Comparison of ENCODE assay signal across 8 mouse cellular contexts in the genomic region with DNA sequence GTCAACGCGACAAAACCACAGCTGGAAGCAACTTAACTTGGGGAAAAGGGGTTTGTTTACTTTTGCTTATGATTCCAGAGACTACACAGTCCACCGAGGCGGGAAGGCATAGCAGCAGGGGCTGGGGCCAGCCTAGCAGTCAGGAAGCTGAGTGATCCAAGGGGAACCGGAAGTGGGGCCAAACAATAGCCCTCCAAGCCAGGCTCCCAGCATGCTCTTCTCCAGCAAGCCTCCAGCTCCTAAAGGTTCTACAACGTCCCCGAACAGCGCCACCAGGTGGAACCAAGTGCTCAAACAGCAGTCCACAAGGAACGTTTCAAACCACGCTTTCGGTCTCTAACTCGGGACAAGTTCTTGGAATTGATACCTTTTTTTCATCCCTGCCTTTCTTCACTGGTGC. TPM values are rescaled to one million over a fixed set of nuclear protein-coding genes. Genes with fewer than 3 reads are reported as not detected.
DNase-seq lines count a peak whose midpoint lies in the region; ATAC-seq and TF ChIP-seq lines count a peak whose summit lies in the region.

No protein-coding gene starts in this region.

- no peak for ATAC-seq in kidney, embryonic 16.5 days (ENCODE audit: low FRiP score, low TSS enrichment)
- peak; percentile 18; the same call in 1 of the 2 replicates for ATAC-seq in lung, embryonic 16.5 days (ENCODE audit: low read depth)

- peak; percentile 88 to 97 (median 95) for TF ChIP-seq CTCF in MEL (IDR thresholded peaks at IDR 0.05 in 2 of 3, conservative IDR thresholded peaks at IDR 0.05 in 1 of 3; ENCODE audit: control insufficient read depth in 1 of 3, insufficient read depth in 1 of 3, low read depth in 2 of 3, low read length in 3 of 3, poor library complexity in 1 of 3, severe bottlenecking in 1 of 3)

- H3K79me2 ChIP-seq in MEL (ENCODE audit: control insufficient read depth, insufficient read depth, low read length, poor library complexity) = peaks cover 57% of the 10 kb centered on the region

- peaks cover 0 to 37% of the 10 kb centered on the region in 2 experiments; a peak in 2 of 4 replicates for H3K36me3 ChIP-seq in MEL (ENCODE audit: control insufficient read depth in 1 of 2, insufficient read depth in 2 of 2, low read length in 2 of 2)
- H3K36me3 ChIP-seq in kidney, embryonic 16.5 days (ENCODE audit: insufficient read depth, low read length) = no peaks in the 10 kb centered on the region
- no peaks in the 10 kb centered on the region for H3K36me3 ChIP-seq in lung, embryonic 16.5 days (ENCODE audit: control insufficient read depth, insufficient read depth, low read length)

- no peaks in the 10 kb centered on the region for H3K27me3 ChIP-seq in MEL (ENCODE audit: control insufficient read depth in 1 of 2, insufficient read depth in 2 of 2, low read length in 2 of 2)
- no peaks in the 10 kb centered on the region for H3K27me3 ChIP-seq in kidney, embryonic 16.5 days (ENCODE audit: insufficient read depth, low read length)
- H3K27me3 ChIP-seq in lung, embryonic 16.5 days (ENCODE audit: control insufficient read depth, insufficient read depth, low read depth, low read length) = no peaks in the 10 kb centered on the region

- peaks cover 12 to 28% of the 10 kb centered on the region in 2 experiments for H3K4me1 ChIP-seq in MEL (ENCODE audit: control insufficient read depth in 1 of 2, insufficient read depth in 2 of 2, low read length in 2 of 2)
- H3K4me1 ChIP-seq in kidney, embryonic 16.5 days (ENCODE audit: insufficient read depth, low read length) = peaks cover 44% of the 10 kb centered on the region
- H3K4me1 ChIP-seq in lung, embryonic 16.5 days (replicated peaks; ENCODE audit: control insufficient read depth, insufficient read depth, low read length) = peaks cover 30% of the 10 kb centered on the region

- 69% methylated on average over 12 of the region's 12 CpGs for WGBS in kidney, embryonic 16.5 days
- WGBS in lung, embryonic 16.5 days = 44% methylated on average over 12 of the region's 12 CpGs

- peak overlapping the region; percentile 63; the same call in 1 of the 2 replicates for H3K4me2 ChIP-seq in kidney, embryonic 16.5 days (replicated peaks; ENCODE audit: low read depth, low read length)
- peak overlapping the region; percentile 73 for H3K4me2 ChIP-seq in lung, embryonic 16.5 days (ENCODE audit: low read depth, low read length)

- peak overlapping the region; percentile 73 for H3K9ac ChIP-seq in MEL (ENCODE audit: control insufficient read depth, low read depth, low read length, poor library complexity, severe bottlenecking)
- H3K9ac ChIP-seq in kidney, embryonic 16.5 days (replicated peaks; ENCODE audit: low read length) = 0 out of 2 replicates have a peak overlapping the region, but pooled peaks have one; percentile 0
- peak overlapping the region; percentile 29; the same call in 1 of the 2 replicates for H3K9ac ChIP-seq in lung, embryonic 16.5 days (ENCODE audit: low read length)

- DNase-seq in B cell, adult 2 months = peak; percentile 81 to 83
- DNase-seq in MEL (ENCODE audit: low read depth, low spot score) (peak; percentile 98), MN1 (ENCODE audit: low spot score) (no peak)
- peak; percentile 61 for DNase-seq in cerebellum, adult 9-10 months
- peak; percentile 82 to 88 for DNase-seq in heart, adult 9 months (ENCODE audit: low spot score in 2 of 2)
- peak; percentile 72 for DNase-seq in skeletal muscle tissue, adult 2 months (ENCODE audit: low read depth, low spot score)

- peak overlapping the region; percentile 77 for H3K27ac ChIP-seq in MEL (ENCODE audit: control insufficient read depth, low read depth, low read length)
- peak overlapping the region; percentile 29 for H3K27ac ChIP-seq in kidney, embryonic 16.5 days (ENCODE audit: low read length)
- peak overlapping the region; percentile 68 for H3K27ac ChIP-seq in lung, embryonic 16.5 days (ENCODE audit: low read length)

- no peaks in the 10 kb centered on the region for H3K9me3 ChIP-seq in MEL (replicated peaks; ENCODE audit: insufficient read depth, low read length)
- H3K9me3 ChIP-seq in kidney, embryonic 16.5 days (ENCODE audit: low read length) = no peaks in the 10 kb centered on the region
- no peaks in the 10 kb centered on the region for H3K9me3 ChIP-seq in lung, embryonic 16.5 days (ENCODE audit: control insufficient read depth, low read length)

- peak; percentile 47 for TF ChIP-seq RAD21 in MEL (IDR thresholded peaks at IDR 0.05; ENCODE audit: low read depth, low read length)

- TF ChIP-seq POLR2A in MEL (IDR thresholded peaks at IDR 0.05; ENCODE audit: control insufficient read depth in 1 of 2, insufficient read depth in 1 of 2, low read depth in 1 of 2, low read length in 2 of 2, poor library complexity in 1 of 2) = peak in 1 of 2 experiments; percentile 73; a peak in 3 of 4 replicates

- peak in 1 of 2 experiments; percentile 23; a peak in 1 of 4 replicates for TF ChIP-seq EP300 in MEL (IDR thresholded peaks at IDR 0.05; ENCODE audit: low read depth in 1 of 2, low read length in 2 of 2)

- peak overlapping the region; percentile 75 to 88 for H3K4me3 ChIP-seq in MEL (ENCODE audit: control insufficient read depth in 1 of 2, insufficient read depth in 1 of 2, low read depth in 2 of 2, low read length in 2 of 2)
- H3K4me3 ChIP-seq in kidney, embryonic 16.5 days (ENCODE audit: low read length) = no peak overlapping the region
- peak overlapping the region; percentile 25 for H3K4me3 ChIP-seq in lung, embryonic 16.5 days (ENCODE audit: low read length)

TF ChIP-seq in MEL, 35 proteins besides CTCF, POLR2A, EP300 and RAD21:
- TF ChIP-seq MEF2A (IDR thresholded peaks at IDR 0.05; ENCODE audit: extremely low read depth, insufficient replicate concordance, low read depth, low read length, poor library complexity, severe bottlenecking) (no peak), SIN3A (IDR thresholded peaks at IDR 0.05; ENCODE audit: low read length) (peak; percentile 90), ETS1 (IDR thresholded peaks at IDR 0.05; ENCODE audit: low read depth, low read length) (peak; percentile 61), SMC3 (IDR thresholded peaks at IDR 0.05; ENCODE audit: low read depth, low read length) (peak; percentile 80), ELF1 (IDR thresholded peaks at IDR 0.05; ENCODE audit: low read depth, low read length) (peak; percentile 93), TAL1 (IDR thresholded peaks at IDR 0.05; ENCODE audit: low read length) (no peak), HCFC1 (IDR thresholded peaks at IDR 0.05; ENCODE audit: low read depth, low read length) (peak; percentile 87), TBP (IDR thresholded peaks at IDR 0.05; ENCODE audit: low read depth, low read length) (peak; percentile 90), NELFE (IDR thresholded peaks at IDR 0.05; ENCODE audit: low read depth, low read length) (peak; percentile 75), E2F4 (IDR thresholded peaks at IDR 0.05; ENCODE audit: borderline replicate concordance, low read depth, low read length) (peak; percentile 68; the same call in 1 of the 2 replicates), TCF12 (IDR thresholded peaks at IDR 0.05; ENCODE audit: low read depth, low read length) (peak; percentile 29; the same call in 1 of the 2 replicates), POLR2AphosphoS2 (IDR thresholded peaks at IDR 0.05; ENCODE audit: low read length) (peak; percentile 63; the same call in 1 of the 2 replicates), MXI1 (IDR thresholded peaks at IDR 0.05; ENCODE audit: low read depth, low read length) (peak; percentile 84), GATA1 (IDR thresholded peaks at IDR 0.05; ENCODE audit: low read depth, low read length) (0 out of 2 replicates have a peak, but pooled peaks have one; percentile 10), MAZ (IDR thresholded peaks at IDR 0.05; ENCODE audit: low read depth, low read length) (peak; percentile 76), CHD2 (IDR thresholded peaks at IDR 0.05; ENCODE audit: low read length) (no peak), GABPA (IDR thresholded peaks at IDR 0.05; ENCODE audit: low read depth, low read length) (no peak), MYC (IDR thresholded peaks at IDR 0.05; ENCODE audit: low read depth, low read length) (peak; percentile 96)

RNA-seq across cellular contexts. Expression of gene Fam160b1, which starts 2.2 kb away (rescaled TPM):
- total RNA-seq in MEL (2012; rRNA removed) = 8.6 and 8.8 TPM in 2 replicates
- polyA plus RNA-seq in MEL (2012; ENCODE audit: insufficient read depth in 1 of 2, insufficient read length in 2 of 2, low read depth in 1 of 2, low replicate concordance in 2 of 2, missing spikeins in 1 of 2) = 10 to 100 TPM; 19.0 to 28.3 TPM
- polyA plus RNA-seq in kidney, embryonic 16.5 days (2015; fragmentation: Nextera tagmentation; extraction: Ambion mirVana) = 13.1 and 14.3 TPM in 2 replicates
- polyA plus RNA-seq in lung, embryonic 16.5 days (2015; fragmentation: Nextera tagmentation; extraction: Ambion mirVana) = 15.0 and 15.5 TPM in 2 replicates

RNA-seq across cellular contexts. Expression of gene Ablim1, which starts 43.6 kb away (rescaled TPM):
- total RNA-seq in MEL (2012; rRNA removed) = not detected in 2 replicates
- not detected for polyA plus RNA-seq in MEL (2012; ENCODE audit: insufficient read depth in 1 of 2, insufficient read length in 2 of 2, low read depth in 1 of 2, low replicate concordance in 2 of 2, missing spikeins in 1 of 2)
- polyA plus RNA-seq in kidney, embryonic 16.5 days (2015; fragmentation: Nextera tagmentation; extraction: Ambion mirVana) = 39.3 and 43.2 TPM in 2 replicates
- 53.3 and 54.5 TPM in 2 replicates for polyA plus RNA-seq in lung, embryonic 16.5 days (2015; fragmentation: Nextera tagmentation; extraction: Ambion mirVana)

Comparison
In these comparisons a context has a peak if more than half of its experiments do, and no peak if none do; other contexts are left out.
1. H3K9ac ChIP-seq: peak in every context shown above with its lines; median percentile 73 in MEL; 29 in lung, embryonic 16.5 days; 0 in kidney, embryonic 16.5 days.
2. RNA of gene Ablim1, which starts 43.6 kb away (polyA plus RNA-seq): 53.3 to 54.5 TPM in lung, embryonic 16.5 days and 39.3 to 43.2 TPM in kidney, embryonic 16.5 days; not detected in MEL; every median in the first group is over 10 times any median in the second.
3. Peak in every context shown above with its lines, with median percentiles within 50 percentile points of each other: H3K27ac ChIP-seq.